Mouse (Mus musculus): ENCODE measurements around the gene Fam234a.

DNA sequence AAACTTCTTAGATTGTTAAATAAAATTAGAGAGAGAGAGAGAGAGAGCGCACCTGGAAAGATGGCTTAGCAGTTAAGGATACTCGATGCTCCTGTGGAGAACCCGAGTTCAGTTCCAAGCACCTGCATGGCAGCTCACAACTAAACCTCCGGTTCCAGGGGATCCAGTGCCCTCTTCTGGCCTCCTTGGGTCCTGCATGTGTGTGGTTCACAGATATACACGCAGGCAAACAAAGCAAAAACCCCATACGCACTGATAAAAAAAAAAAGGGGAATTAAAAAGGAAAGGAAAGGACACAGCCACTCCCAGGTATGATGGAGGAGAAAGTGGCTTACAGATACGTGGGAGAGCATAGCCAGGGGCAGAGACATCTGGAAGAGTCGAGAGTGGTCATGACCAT is 11.2 kb downstream of the Fam234a start:
- TF ChIP-seq CTCF (IDR thresholded peaks at IDR 0.05 in 2 of 3, conservative IDR thresholded peaks at IDR 0.05 in 1 of 3; ENCODE audit: control insufficient read depth in 1 of 3, insufficient read depth in 1 of 3, low read depth in 2 of 3, low read length in 3 of 3, poor library complexity in 1 of 3, severe bottlenecking in 1 of 3) = peak; percentile 76 to 85 (median 79)
- 0 out of 4 replicates have a peak, but pooled peaks have one; percentile 4 to 21 for TF ChIP-seq EP300 (IDR thresholded peaks at IDR 0.05; ENCODE audit: low read depth in 1 of 2, low read length in 2 of 2)
- TF ChIP-seq NRF1 (IDR thresholded peaks at IDR 0.05; ENCODE audit: insufficient read depth, low read depth, low read length, poor library complexity, severe bottlenecking) = no peak
- peak; percentile 69 for TF ChIP-seq SMC3 (IDR thresholded peaks at IDR 0.05; ENCODE audit: low read depth, low read length)
- TF ChIP-seq POLR2A (IDR thresholded peaks at IDR 0.05; ENCODE audit: control insufficient read depth in 1 of 2, insufficient read depth in 1 of 2, low read depth in 1 of 2, low read length in 2 of 2, poor library complexity in 1 of 2) = no peak
- 0 out of 2 replicates have a peak, but pooled peaks have one; percentile 14 for TF ChIP-seq TCF12 (IDR thresholded peaks at IDR 0.05; ENCODE audit: low read depth, low read length)
